Mouse (Mus musculus) gastrocnemius, postnatal 25 days (tissue): ENCODE data around the gene Sf1. TPM values are rescaled to one million over a fixed set of nuclear protein-coding genes. Genes with fewer than 3 reads are reported as not detected.

Experiments
- DNase-seq: peaks from one replicate; pipeline ENCODE4 v3.0.0; 2022
- long read RNA-seq, 2 experiments: library from polyadenylated mRNA; stranded (forward); transcript quantifications; one replicate each; pipeline ENCODE4 v2.0.0; 2021
- total RNA-seq, 2 experiments: library from RNA; stranded (reverse); gene quantifications; 1 replicate in 1 of 2; 2 replicates in 1 of 2; pipeline ENCODE4 v1.2.3; 2021

Gene Sf1
- total RNA-seq, result 10 to 100 TPM; 65.5 to 75.2 TPM
- long read RNA-seq, experiment 1, partial matches to known transcripts, result 3 of 13 reads
- long read RNA-seq, experiment 1, other reads (novel, unspliced or antisense), result 6 of 13 reads
- long read RNA-seq, experiment 2, full-length matches to known transcripts, result 5 of 22 reads
- long read RNA-seq, experiment 2, partial matches to known transcripts, result 10 of 22 reads
- long read RNA-seq, experiment 2, other reads (novel, unspliced or antisense), result 7 of 22 reads

DNA sequence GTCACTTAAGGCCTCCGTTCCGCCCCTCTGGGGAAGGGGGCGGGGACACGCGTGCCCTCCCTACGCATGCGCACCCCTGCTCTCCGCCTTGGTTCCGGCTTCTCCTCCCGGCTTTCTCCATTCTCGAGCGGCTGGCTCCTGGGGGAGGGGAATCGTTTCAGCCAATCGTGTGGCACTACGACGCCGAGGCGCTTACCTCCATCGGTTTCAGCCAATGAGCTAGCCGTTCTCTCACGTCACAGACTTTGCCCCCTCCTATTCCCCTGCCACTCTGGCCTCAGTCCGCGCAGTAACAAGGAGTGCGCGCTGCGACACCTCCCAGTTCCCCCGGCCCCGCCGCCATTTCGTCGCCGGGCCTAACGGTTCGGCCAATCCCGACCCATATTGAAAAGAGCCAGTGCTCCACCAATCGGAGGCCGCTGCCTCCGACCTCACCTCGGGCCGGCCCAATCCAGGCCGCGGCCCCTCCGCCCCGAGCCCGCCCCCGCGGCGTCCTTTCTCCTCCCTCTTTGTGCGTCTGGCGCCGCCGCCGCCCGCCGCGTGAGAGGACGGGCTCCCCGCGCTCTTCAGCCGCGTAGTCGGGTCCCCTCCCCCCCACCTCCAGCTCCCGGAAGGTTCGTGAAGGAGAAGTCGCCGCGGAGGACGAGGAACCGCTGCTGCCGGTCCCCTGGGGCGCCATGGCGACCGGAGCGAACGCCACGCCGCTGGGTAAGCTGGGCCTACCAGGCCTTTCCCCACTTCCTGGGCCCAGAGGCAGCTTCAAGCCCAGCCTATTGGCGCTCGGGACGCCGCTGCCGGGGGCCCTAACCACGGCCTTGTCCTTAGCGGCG, at the start of gene Sf1:
Sf1 (plus strand) TSS at position 280 of the 830 bp plus-strand sequence.
- peak; percentile 100 for DNase-seq

DNA sequence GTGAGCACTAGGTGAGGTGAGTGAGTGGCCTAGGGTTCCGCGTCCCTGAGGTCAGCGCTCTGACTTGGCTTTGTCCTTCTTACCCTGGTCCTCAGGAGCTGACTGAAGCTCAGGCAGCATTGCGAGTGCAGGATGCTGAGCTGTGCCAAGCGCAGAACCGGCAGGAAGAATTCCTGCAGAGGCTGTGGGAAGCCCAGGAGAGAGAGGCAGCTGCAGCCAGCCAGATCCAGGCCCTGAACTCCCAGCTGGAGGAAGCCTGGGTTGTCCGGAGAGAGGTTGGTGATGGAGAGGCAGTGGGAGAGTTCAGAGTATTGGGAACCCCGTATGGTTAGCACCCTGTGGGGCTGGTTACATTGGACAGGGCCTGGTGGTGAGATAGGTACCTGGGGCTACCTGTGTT, 49.7 kb upstream of the Sf1 start:
- no peak for DNase-seq

DNA sequence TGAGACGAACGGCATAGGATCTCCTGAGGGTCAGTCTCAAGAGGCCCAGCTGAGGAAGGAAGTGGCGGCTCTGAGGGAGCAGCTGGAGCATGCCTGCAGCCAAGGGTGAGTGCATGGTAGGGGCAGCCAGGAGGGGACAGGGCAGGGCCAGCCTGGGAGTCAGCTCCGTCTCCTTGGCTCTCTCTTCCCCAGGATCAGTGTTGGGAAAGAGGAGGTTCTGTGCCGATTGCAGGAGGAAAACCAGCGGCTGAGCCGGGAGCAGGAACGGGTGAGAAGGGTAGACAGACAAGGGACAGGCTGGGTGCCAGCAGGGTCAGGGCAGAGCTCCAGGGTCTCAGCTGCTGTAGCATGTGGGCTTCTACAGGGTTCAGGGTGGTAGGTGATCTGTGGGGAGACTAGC, 49.0 kb upstream of the Sf1 start:
- DNase-seq, result no peak

DNA sequence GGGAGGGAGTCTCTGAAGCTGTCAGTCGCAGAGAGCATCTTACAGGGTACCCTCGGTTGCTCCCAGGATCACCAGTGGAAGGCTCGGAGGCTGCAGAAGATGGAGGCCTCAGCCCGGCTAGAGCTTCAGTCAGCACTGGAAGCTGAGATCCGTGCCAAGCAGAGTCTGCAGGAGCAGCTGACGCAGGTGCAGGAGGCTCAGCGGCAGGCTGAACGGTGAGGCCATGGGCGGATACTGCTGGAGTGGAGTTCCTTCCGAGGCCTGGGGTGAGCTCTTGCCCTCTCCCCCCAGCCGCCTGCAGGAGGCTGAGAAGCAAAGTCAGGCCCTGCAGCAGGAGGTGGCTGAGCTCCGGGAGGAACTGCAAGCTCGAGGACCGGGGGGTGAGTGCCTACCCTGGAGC, 47.9 kb upstream of the Sf1 start:
- no peak for DNase-seq

DNA sequence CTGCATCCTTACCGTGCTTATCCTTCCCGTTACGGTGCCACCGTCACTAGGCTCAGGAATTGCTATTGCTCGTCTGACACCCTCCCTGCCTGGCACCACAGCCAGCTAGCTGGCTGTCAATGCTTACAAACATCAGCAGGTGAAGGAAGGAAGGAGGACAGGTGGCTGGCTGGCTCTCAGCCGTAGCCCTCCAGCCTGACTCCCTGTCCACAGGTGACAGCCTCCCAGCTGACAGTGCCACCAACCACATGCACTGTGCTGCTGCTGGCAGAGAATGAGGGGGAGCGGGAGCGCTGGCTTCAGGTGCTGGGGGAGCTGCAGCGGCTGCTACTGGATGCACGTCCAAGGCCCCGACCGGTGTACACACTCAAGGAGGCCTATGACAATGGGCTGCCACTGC, 45.3 kb upstream of the Sf1 start:
- no peak for DNase-seq

DNA sequence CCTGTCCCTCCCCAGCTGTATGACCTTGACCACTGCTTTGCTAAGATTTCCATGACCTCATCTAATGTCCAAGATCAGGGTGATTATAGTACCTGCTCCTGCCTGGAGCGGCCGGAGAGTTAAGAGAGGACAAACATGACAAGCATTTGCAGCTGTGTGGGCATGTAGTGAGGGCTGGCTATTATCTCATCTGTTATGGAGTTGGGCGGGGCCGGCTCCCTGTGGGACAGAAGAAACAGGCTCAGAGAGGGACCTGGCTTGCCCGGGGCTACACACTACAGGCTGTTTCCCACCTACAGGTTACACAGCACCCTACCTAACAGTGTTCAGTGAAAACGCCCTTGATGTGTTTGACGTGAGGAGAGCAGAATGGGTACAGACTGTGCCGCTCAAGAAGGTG, 42.1 kb upstream of the Sf1 start:
- no peak for DNase-seq

DNA sequence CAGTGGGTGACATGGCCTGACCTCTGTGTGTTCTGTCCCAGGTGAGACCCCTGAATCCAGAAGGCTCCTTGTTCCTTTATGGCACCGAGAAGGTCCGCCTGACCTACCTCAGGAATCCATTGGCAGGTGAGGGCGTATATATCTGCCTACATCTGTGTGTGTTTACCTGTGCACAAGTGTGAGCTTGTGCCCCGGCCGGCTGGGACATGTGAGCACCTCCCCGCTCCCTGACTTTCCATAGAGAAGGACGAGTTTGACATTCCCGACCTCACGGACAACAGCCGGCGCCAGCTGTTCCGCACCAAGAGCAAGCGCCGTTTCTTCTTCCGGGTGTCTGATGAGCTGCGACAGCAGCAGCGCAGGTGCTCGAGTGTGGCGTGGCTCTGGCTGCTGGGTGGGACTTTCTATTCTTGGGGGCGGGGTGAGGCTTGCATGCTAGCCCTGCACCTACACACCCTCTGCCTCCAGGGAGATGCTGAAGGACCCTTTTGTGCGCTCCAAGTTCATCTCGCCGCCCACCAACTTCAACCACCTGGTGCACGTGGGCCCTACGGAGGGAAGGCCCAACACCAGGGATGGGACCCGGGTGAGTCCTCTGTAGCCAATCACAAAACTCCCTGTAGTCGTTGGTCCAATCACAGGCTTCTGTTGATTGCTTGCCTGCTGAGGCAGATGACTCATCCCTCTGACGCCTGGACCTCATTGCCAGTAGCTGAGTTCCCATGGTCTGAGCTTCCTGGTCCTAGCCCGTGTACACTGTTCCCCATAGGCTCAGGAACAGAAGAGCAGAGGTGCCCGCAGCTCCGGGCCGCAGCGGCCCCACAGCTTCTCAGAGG, 41.5 kb upstream of the Sf1 start:
- DNase-seq, result no peak

DNA sequence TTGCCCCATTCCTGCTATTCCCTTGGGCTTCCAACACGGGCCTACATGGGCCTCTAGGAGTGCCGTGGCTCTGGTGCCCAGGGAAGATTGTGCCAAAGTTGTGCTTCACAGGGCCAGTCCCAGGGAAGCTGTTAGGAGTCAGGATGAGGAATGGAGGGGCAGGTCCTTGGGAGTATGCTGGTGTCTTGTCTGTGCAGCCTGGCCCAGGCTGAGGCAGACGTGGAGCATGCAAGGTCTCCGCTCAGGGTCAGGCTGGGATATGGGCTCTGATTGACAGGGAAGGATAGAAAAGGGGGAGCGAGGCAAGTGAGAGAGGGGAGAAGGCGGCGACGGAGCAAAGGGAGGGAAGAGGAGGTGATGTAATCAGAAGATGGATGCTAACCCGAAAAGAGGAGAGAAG, 38.7 kb upstream of the Sf1 start:
- DNase-seq, result no peak

DNA sequence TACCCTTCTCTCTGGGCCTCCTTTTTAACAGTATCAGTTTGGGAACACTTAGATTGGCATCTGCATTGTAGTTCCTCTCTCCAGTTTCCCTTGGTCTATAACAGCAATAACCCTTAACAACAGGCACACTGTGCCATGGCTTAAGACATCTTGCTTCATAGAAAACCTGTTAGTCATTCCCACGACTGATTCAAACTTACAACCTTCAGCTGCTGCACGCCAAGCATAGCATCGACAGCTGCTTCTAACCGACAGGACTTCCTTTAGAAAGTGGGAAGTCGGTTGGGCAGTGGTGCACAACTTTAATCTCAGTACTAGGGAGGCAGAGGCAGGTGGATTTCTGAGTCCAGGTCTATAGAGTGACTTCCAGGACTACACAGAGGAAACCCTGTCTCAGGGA, 32.3 kb upstream of the Sf1 start:
- no peak for DNase-seq

DNA sequence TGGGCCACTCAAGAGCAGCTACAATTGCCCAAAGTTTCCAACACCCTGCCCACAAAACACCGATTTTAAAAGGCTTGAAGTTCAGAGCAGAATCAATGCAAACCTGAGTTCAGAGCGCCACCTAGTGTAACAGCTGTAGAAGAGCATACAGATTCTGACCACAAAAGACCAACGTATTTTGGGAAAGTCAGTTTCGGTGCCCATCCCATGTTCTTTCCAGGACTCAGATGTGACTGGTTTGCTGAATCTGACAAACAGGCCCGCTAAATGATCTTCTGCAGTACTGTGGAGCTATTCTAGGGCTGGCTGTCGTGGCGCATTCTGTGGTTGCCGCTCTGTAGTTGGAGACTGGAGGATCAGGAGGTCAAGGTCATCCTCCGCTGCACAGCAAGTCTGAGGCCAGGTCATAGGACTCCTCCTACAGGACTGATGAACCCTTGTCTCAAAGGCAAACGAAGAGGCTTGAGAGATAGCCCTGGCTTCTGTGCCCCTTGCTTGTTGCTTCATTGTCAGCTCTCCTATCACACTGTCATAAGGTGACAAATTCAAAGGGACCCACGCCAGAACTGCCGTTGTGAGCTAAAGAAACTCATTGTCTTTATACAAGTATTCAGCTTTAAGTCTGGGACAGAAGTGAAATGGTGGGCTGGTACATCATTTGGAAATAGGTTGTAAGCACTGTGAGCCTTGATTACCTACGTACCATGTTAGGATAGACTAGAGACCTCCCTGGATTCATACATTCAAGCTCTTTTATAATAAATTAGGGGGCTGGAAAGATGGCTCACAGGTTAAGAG, 31.6 kb upstream of the Sf1 start:
- DNase-seq, result no peak

DNA sequence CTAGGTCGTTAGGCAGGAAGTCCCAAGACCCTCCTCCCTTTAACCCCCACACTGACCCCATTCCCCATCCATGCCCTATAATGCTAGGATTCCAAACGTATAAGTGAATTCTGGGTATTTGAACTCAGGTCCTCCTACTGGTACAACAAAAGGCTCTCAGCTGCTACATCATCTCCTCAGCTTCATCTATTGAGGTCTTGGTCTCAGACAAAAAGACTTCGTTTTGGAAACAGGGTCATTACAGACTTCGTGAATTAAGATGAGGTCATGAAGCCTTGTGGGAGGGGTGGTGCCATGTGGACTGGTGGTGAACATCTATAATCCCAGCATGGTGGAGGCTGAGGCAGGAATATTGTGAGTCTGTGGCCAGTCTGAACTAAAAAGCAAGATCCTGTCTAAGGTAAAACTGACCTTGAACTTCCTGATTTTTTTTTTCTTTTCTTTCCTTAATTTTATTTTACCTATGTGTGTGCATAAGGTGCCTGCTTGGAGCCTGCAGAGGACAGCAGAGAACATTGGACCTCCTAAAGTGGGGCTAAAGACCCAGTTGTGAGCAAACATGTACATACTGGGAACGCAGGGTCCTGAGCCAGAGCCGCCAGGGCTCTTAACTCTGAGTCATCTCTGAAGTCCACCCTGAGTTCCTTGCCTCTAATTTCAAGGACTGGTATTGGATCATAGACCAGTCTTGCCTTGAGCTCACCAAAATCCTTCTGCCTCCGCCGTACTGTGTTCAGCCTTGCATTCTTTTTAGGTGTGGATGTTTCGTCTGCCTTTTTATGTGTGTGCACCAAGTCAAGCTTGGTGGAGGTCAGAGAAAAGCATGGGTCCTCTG, 29.5 kb upstream of the Sf1 start:
- no peak for DNase-seq

DNA sequence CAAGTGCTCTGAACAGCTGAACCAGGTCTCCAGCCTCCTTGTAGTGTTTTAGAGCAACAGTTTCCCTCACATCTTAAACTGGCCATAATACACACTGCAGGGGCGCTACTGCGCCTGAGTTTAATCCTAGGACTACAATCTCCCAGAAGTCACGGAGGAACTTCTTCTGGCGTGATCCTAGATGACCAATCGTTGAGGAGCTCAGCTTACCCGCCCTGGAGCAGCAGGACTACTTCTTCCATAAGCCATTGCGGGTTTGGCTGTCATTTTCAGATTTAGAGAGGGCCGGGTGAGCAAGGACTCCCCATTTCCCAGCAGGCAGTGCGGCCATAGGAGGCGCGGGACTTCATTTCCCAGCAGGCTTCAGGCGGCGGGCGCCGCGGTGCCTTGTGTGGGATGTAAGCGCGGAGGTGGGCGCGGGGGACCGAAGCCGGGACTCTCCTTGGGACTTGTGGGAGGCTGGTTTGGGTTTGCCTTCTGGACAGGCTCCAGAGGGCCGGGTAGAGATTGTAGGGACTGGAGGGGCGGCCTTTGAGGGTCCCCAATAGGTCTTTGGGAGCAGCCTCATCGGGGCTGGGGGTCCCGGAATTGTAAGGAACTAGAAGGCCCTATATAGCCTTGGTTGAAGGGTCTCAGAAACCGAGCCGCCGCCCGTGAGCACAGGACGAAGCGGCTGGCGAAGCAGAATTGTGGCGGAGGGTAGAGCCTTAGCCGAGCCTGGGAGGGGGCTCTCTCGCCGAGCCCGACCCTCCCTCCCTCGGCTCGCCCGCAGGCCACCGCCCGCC, 28.6 kb upstream of the Sf1 start, which contains the start of gene Men1:
Men1 (plus strand) TSS at position 307 of the 785 bp plus-strand sequence.
- peak; percentile 94 for DNase-seq

DNA sequence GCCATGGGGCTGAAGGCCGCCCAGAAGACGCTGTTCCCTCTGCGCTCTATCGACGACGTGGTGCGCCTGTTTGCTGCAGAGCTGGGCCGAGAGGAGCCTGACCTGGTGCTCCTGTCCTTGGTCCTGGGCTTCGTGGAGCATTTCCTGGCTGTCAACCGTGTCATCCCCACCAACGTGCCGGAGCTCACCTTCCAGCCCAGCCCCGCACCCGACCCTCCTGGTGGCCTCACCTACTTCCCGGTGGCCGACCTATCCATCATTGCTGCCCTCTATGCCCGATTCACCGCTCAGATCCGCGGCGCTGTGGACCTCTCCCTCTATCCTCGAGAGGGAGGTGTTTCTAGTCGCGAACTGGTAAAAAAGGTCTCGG, 28.0 kb upstream of the Sf1 start:
- no peak for DNase-seq

DNA sequence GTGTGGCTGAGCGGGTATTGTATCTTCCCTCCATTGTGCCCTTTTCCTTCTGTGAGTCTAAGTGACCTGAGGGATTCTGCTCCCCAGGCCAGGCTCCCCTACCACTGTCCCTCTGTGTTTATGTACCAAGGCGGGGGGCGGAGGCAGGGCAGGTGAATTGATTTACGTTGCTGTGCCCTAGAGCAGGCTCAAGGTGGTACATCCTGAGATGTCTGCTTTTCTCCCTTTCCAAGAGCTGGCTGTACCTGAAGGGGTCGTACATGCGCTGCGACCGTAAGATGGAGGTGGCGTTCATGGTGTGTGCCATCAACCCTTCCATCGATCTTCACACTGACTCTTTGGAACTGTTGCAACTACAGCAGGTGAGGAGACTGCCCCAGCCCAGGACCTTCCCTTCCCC, 26.6 kb upstream of the Sf1 start:
- no peak for DNase-seq

DNA sequence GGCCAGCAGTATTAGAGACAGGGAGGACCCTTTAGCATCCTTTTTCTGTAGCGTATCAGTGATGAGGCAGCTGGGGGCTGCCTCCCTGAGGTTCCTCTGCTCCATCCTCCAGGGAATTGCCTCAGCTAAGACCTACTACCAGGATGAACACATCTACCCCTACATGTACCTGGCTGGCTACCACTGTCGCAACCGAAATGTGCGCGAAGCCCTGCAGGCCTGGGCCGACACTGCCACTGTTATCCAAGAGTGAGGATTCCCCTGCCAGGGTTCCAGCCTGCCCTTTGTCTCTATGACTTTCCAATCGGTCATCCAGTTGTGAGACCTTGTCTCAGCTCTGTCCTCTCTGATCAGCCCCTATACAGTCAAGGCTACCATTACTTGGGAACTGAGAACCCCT, 25.3 kb upstream of the Sf1 start:
- no peak for DNase-seq

DNA sequence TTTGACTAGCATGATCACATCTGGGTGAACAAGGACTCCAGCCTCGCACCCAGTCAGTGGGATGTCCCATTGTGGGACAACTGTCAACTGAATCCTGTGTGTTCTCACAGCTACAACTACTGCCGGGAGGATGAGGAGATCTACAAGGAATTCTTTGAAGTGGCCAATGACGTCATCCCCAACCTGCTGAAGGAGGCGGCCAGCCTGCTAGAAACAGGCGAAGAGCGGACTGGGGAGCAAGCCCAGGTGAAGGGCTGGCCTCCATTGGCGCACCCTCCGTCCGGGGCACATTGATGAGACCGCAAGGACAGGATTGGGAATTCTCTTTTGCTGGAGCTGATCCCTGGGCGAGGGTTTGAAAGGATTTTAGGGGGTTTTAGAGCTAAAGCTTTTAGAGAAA, 24.8 kb upstream of the Sf1 start:
- no peak for DNase-seq

DNA sequence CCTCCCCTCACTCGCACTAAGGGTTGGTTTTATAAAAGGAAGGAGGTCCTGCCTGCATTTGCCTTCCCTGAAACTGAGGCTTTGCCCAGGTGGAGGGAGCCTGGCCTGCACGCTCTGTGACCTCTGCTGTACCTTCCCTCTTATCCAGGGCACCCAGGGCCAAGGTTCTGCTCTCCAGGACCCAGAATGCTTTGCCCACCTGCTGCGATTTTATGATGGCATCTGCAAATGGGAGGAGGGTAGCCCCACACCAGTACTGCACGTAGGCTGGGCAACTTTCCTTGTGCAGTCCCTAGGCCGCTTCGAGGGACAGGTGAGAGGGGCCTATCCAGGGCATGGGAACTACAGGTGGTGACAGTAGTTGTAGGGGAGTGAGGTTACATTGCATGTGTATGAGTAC, 24.3 kb upstream of the Sf1 start:
- DNase-seq, result no peak

DNA sequence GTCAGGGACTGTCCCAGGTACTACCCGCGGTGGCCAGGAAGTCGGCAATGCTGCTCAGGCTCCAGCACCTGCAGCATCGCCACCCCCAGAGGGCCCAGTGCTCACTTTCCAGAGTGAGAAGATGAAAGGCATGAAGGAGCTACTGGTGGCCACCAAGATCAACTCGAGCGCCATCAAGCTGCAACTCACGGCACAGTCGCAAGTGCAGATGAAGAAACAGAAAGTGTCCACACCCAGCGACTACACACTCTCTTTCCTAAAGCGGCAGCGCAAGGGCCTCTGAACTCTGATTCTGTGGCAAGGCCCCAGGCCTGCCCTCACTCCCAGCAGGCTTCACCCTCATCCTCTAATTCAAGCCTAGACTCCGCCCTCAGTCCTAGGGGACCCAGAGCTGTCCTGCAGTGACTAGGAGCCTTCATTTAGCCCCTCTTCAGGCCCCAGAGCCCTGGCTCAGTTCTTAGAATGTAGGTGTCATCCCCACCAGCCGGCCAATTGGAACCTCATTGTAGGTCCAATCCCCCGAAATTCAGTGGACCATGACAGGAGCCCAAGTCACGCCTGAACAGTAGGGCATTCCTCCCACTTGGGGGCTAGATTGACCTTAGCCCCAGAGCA, 23.5 kb upstream of the Sf1 start:
- DNase-seq, result no peak

DNA sequence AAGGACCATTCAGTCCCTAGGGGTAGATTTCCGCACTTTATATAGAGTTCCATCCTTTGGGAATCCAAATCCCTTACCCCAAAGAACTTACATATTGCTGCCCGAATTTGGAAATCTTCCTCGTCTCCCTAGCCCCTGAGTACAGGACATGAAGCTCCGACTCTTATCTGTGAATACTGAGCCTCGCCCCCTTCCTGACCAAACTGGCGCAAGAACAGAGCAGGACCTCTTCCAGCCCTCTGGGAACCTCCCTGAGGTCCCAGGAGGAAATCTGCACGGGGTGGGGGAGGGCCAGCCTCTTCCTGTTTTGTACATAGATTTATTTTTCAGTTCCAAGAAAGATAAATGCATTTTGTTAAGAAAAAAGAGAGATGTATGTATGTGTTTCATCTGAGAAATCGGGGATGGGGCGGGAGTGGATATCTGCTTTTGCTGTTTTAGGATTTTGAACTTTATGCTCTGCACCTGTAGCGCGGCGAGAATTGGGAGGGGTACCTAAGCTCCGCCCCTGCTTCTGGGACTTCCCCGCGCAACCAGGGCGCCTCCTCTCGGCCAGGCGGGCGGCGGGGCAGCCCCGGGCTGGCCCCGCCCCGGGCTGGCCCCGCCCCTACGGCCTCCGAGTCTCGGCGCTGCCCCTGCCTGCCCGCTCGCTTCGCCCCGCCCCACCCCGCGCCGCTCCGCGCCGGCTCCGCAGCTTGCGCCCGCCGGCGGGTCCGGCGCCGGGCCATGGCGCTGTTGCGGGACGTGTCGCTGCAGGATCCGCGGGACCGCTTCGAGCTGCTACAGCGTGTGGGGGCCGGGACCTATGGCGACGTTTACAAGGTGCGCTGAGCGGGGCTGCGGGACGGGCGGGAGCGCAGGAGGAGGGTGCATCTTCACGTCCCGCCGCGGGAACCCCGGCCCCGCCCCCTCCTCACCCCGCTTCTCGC, 22.7 kb upstream of the Sf1 start, which contains the start of gene Map4k2:
Map4k2 (plus strand) TSS at position 612 of the 929 bp plus-strand sequence.
- peak; percentile 91 for DNase-seq
